Mouse (Mus musculus) C2C12 (cell line): ENCODE results near the gene Muc3a.

Source experiments
- CEBPB ChIP-seq: IDR thresholded peaks from one replicate; pipeline ENCODE4 v1.6.1; 2011; ENCODE audit warnings: low read depth, mild to moderate bottlenecking, control low read depth, moderate library complexity
- CTCF ChIP-seq: IDR thresholded peaks from one replicate; pipeline ENCODE4 v1.5.1; 2011; ENCODE audit not compliant: control insufficient read depth, insufficient read depth, insufficient read length
- FOSL1 ChIP-seq: IDR thresholded peaks from one replicate; pipeline ENCODE4 v1.8.0; 2011; ENCODE audit warnings: mild to moderate bottlenecking, low read length; ENCODE audit not compliant: poor library complexity, insufficient read depth, severe bottlenecking
- MAX ChIP-seq: IDR thresholded peaks from one replicate; pipeline ENCODE4 v1.6.1; 2011; ENCODE audit warnings: mild to moderate bottlenecking, control low read depth
- MYOD1 ChIP-seq: IDR thresholded peaks from one replicate; pipeline ENCODE4 v1.6.1; 2011; ENCODE audit warnings: low read depth; ENCODE audit not compliant: control insufficient read depth, insufficient read length
- MYOG ChIP-seq: IDR thresholded peaks from one replicate; pipeline ENCODE4 v1.6.1; 2011; ENCODE audit not compliant: control insufficient read depth, insufficient read length; ENCODE audit errors: extremely low read depth
- USF1 ChIP-seq: IDR thresholded peaks from one replicate; pipeline ENCODE4 v1.6.1; 2011; ENCODE audit warnings: low read depth, mild to moderate bottlenecking, control low read depth, moderate library complexity

GRCm38 (mm10) chr5:137172591-137172990 is 39.6 kb downstream of the Muc3a start:
- TF ChIP-seq USF1 (no peak), CTCF (no peak), MYOG (no peak), CEBPB (no peak), MAX (no peak), MYOD1 (no peak), FOSL1 (no peak)
